Mouse (Mus musculus) frontal cortex, postnatal 25 days (tissue): Measurements from ENCODE around the gene Rims1.

Experiments used
- DNase-seq, 2 experiments: peaks; one replicate each; pipeline ENCODE4 v3.0.0; 2022; ENCODE audit warnings: low spot score in 2 of 2

Gene Rims1

GRCm38 (mm10) chr1:22377062-22377461, 428.7 kb downstream of the Rims1 start:
- DNase-seq = no peak

- DNase-seq = no peak
These were observed 449.6 kb downstream of the Rims1 start for GRCm38 (mm10) chr1:22356209-22356608.

- no peak for DNase-seq
These were observed 452.1 kb downstream of the Rims1 start for GRCm38 (mm10) chr1:22353687-22354086.

- DNase-seq = no peak
These were observed 466.9 kb downstream of the Rims1 start for GRCm38 (mm10) chr1:22338914-22339313.

- no peak for DNase-seq
These were observed 484.7 kb downstream of the Rims1 start for GRCm38 (mm10) chr1:22320941-22321676.

GRCm38 (mm10) chr1:22315537-22315936, 490.3 kb downstream of the Rims1 start:
- no peak for DNase-seq

GRCm38 (mm10) chr1:22311471-22311870, 494.3 kb downstream of the Rims1 start:
- no peak for DNase-seq

- no peak for DNase-seq
These were observed 499.3 kb downstream of the Rims1 start for GRCm38 (mm10) chr1:22306519-22306918.

GRCm38 (mm10) chr1:22305932-22306331, 499.9 kb downstream of the Rims1 start:
- no peak for DNase-seq

GRCm38 (mm10) chr1:22293953-22294352, 511.8 kb downstream of the Rims1 start:
- no peak for DNase-seq

- no peak for DNase-seq
These were observed 512.5 kb downstream of the Rims1 start for GRCm38 (mm10) chr1:22293310-22293709.

GRCm38 (mm10) chr1:22286807-22287206, 519.0 kb downstream of the Rims1 start:
- DNase-seq = no peak

GRCm38 (mm10) chr1:22279954-22280353, 525.8 kb downstream of the Rims1 start:
- no peak for DNase-seq

- DNase-seq = no peak
These were observed 531.7 kb downstream of the Rims1 start for GRCm38 (mm10) chr1:22274081-22274480.

GRCm38 (mm10) chr1:22270131-22270530, 535.7 kb downstream of the Rims1 start:
- no peak for DNase-seq

GRCm38 (mm10) chr1:22268581-22269359, 537.0 kb downstream of the Rims1 start:
- DNase-seq = peak; percentile 86 to 88

GRCm38 (mm10) chr1:22266491-22266890, 539.3 kb downstream of the Rims1 start:
- DNase-seq = no peak

GRCm38 (mm10) chr1:22265528-22265927, 540.3 kb downstream of the Rims1 start:
- DNase-seq = no peak

- no peak for DNase-seq
These were observed 543.4 kb downstream of the Rims1 start for GRCm38 (mm10) chr1:22262169-22262950.

- DNase-seq = no peak
These were observed 544.1 kb downstream of the Rims1 start for GRCm38 (mm10) chr1:22261702-22262101.

- no peak for DNase-seq
These were observed 545.5 kb downstream of the Rims1 start for GRCm38 (mm10) chr1:22260291-22260690.

GRCm38 (mm10) chr1:22258356-22258755, 547.4 kb downstream of the Rims1 start:
- no peak for DNase-seq
